Mouse (Mus musculus): ENCODE measurements around the gene Vps4b.
"Not testable (repeated sequence)": the region's sequence is repeated elsewhere in the genome, so short reads cannot be mapped to it uniquely, and the experiment has no call there.

The Vps4b gene

DNA sequence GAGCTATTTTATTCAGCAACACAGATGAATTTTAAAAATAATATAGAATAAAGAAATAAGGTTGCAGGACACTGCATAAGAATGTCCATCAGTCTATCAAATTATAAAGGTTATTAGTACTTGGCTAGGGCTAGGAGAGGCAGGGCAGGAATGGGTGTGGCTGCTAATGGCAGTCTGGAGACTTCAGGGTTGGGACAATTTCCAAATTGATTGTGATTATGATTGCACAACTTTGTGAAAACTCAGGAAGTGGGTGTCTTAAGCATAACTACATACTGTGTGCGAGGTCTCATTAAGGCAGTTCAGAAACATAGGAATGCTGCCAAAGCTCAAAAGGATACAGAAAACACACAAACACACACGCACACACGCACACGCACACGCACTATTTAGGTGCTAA is 44.5 kb downstream of the Vps4b start:
- DNase-seq (ENCODE audit: low read depth): no peak

- no peak for DNase-seq (ENCODE audit: low read depth)
These were observed 45.9 kb downstream of the Vps4b start for GRCm38 (mm10) chr1:106750656-106751055.

GRCm38 (mm10) chr1:106748555-106749315 is 47.8 kb downstream of the Vps4b start:
- no peak for DNase-seq (ENCODE audit: low read depth)

DNA sequence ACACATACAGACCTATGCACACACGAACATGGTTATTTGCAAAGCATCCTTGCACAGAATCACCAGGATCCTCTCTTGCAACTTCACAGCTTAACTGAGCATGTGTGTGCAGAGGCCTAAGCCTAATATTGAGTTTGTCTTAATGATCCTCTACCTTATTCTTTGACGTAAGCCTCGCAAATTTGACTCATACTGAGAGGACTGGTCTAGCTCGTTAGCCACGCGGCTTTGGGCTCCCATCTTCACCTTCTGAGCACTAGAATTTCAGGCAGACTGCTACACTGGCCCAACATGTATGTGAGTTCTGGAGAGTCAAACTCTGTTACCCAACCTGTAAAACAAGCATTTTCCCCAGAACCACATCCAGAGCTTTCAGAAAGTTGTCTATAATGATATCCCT is 53.5 kb downstream of the Vps4b start:
- no peak for DNase-seq (ENCODE audit: low read depth)

- no peak for DNase-seq (ENCODE audit: low read depth)
These were observed 55.8 kb downstream of the Vps4b start for GRCm38 (mm10) chr1:106740735-106741134.

GRCm38 (mm10) chr1:106739810-106740209 is 56.7 kb downstream of the Vps4b start:
- DNase-seq (ENCODE audit: low read depth): no peak

DNA sequence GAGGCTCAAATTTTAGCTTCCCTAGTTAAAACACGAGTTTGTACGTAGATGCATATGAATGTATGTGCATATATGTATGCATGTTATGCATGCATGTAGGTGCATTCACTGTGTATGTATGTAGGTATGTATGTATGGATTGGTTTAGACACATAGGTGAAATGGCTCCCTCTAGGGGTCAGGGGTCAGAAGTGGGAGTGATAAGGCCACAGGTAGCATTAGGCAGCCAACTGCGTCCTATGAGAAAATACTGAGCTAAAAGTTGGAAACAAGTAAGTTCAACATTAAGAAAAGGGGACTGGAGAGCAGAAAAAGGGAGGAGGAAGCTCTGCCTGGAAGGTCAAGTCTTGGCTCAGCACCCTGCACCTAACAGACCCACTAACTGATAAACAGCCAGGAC is 58.4 kb downstream of the Vps4b start:
- peak; percentile 82 for DNase-seq (ENCODE audit: low read depth)

GRCm38 (mm10) chr1:106736211-106736610 is 60.3 kb downstream of the Vps4b start:
- DNase-seq (ENCODE audit: low read depth): no peak

DNA sequence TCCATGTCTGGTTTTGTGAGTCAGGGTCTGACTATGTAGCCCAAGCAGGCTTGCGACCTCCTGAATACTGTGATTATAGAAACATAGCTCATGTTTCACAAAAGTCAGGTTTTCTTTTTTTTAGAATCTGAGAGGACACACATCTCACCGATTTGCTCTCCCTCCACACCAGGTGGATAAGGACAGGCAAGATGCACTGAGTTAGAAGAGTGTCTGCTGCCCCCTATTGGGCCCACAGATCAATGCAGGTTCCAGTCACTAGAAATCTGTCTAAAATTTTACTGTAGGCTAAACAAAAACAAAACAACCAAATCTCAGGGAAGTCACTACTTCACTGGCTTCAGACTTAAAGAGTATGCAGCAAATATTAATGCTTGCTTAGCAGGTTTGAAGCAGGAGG is 60.9 kb downstream of the Vps4b start:
- peak; percentile 78 for DNase-seq (ENCODE audit: low read depth)

GRCm38 (mm10) chr1:106722061-106722460 is 74.5 kb downstream of the Vps4b start:
- no peak for DNase-seq (ENCODE audit: low read depth)

- not testable (repeated sequence) for DNase-seq (ENCODE audit: low read depth)
These were observed 78.8 kb downstream of the Vps4b start for GRCm38 (mm10) chr1:106717736-106718135.

DNA sequence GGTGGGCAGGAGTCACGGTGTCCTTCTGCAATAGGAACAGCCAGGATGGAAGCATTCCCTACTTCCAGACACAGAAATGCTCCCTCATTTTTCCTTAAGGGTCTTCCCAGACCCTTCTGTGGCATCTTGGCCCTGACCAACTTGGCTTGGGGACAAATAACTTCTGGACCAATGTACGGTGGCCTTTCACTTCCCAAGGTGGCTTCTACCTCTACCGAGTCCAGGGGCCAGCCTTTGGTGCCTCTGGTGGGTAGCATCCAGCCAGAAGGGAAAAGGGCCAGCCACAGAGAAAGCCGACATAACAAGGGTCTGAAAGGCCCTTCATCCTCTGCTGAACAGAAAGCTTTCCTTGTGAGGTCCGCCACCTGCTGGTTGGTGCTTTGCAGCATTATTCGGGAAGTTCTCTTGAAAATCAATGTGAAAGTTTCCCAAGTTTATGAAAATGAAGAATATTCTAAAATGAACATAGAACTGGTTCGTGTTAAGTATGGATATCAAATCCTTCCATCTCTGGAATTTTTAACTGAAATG is 79.4 kb downstream of the Vps4b start:
- peak; percentile 80 for DNase-seq (ENCODE audit: low read depth)

GRCm38 (mm10) chr1:106716141-106716540 is 80.4 kb downstream of the Vps4b start:
- DNase-seq (ENCODE audit: low read depth): no peak

GRCm38 (mm10) chr1:106715111-106716083 is 81.1 kb downstream of the Vps4b start:
- DNase-seq (ENCODE audit: low read depth): peak; percentile 41

GRCm38 (mm10) chr1:106714530-106714981 is 82.0 kb downstream of the Vps4b start:
- peak; percentile 64 for DNase-seq (ENCODE audit: low read depth)
